Mouse (Mus musculus): ENCODE measurements around the gene Nid2.

Gene Nid2

DNA sequence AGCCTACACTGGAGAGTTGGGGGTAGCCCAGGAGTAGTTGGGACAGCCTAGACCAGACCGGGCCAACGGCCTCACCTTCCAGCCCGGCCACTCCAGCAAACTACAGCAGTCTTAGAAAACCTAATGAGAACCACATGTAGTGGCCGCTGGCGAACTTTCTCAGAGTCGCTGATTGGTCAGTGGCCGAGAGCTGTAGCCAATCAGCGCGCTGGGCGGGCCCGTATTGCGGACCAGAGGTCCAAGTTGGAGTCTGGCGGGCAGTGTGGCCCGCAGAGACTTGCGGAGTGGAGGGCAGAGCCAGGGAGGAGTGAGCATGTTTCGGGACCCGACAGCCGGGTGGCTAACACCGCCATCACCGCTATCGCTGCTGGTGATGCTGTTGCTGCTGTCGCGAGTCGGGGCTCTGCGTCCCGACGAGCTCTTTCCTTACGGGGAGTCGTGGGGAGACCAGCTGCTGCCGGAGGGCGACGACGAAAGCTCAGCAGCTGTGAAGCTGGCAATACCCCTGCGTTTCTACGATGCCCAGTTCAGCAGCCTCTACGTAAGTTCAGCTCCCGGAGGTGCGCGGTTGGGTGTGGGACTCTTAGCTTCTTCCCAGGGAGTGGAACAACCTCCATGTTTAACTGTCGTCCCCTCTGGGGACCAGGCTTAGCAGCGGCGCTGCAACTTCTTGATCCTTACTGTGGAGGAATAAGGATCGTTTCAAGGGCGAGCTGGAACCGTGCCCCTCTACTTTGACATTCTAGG is at the start of gene Nid2:
TSS of gene Nid2 (plus strand) at position 241 of the 747 bp plus-strand sequence.
- DNase-seq (ENCODE audit: low read depth, low spot score): no peak

DNA sequence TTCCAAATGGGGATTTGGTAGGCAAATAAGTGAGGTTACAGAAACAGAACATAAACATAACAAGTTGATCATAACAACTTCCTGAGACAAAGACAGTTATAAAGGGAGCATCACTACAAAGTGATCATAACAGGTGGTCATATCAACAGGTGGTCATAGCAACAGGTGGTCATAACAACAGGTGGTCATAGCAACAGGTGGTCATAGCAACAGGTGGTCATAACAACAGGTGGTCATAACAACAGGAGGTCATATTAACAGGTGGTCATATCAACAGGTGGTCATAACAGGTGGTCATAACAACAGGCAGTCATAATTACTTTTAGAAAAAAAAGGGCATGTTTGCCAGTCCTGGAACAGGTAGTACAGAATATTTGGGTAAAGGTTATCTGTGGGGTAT is 49.5 kb upstream of the Nid2 start:
- DNase-seq (ENCODE audit: low read depth, low spot score): no peak

DNA sequence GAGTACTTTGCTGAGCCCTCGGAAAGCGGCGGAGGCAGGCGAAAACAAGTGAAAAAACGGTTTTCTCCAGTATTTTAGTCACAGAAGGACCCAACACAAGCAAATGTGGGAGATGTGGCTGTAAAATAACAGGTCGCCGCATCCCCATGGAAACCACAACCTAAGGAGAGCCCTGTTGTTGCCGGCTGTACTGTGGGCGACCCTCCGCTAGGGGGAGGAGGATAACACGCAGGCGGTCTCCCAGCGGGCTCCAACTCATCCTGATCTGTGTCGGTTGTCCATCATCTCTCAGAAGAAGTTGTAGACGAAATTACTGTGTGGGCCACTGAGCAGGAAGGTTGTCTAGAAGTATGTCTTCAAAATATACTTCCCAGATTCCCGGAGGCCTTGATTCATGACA is 45.4 kb upstream of the Nid2 start:
- DNase-seq (ENCODE audit: low read depth, low spot score): no peak

DNA sequence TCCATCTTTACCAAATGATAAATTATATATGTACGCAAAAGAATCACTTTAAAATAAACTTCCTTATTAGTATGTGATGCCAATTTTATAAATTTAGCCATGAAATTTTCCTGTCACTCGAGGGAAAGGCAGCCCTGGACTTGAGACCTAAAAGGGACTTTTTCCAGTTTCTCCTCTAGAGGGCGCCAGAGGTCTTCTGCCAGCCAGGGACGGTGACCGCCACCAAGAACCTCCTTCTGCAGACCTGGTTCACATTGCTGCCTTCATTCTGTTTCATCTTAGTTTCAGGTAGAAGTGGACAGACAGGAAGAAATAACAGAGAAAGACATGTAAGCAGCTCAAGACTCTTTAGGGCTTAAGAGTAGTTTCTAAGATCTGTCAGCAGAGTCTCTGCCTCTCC is 44.6 kb upstream of the Nid2 start:
- peak; percentile 28 for DNase-seq (ENCODE audit: low read depth, low spot score)

DNA sequence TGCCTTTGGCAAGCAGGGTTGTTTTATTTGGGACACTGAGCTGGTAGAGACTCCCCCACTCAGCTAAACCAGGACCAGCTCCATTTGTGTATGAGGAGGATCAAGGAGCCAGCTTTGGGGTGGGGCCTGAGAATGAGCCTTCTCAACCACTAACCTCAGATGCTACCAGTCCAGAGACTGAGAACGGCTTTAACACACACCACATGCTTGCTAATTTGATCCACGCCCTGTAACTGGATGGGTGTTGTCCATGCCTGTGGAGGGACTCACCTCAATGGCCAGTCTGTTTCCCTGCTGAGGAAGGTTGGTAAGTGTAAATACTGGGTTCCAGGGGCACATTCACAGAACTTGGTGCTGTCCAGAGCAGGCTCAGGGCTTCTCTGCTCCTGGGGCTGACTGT is 44.1 kb upstream of the Nid2 start:
- DNase-seq (ENCODE audit: low read depth, low spot score): no peak

DNA sequence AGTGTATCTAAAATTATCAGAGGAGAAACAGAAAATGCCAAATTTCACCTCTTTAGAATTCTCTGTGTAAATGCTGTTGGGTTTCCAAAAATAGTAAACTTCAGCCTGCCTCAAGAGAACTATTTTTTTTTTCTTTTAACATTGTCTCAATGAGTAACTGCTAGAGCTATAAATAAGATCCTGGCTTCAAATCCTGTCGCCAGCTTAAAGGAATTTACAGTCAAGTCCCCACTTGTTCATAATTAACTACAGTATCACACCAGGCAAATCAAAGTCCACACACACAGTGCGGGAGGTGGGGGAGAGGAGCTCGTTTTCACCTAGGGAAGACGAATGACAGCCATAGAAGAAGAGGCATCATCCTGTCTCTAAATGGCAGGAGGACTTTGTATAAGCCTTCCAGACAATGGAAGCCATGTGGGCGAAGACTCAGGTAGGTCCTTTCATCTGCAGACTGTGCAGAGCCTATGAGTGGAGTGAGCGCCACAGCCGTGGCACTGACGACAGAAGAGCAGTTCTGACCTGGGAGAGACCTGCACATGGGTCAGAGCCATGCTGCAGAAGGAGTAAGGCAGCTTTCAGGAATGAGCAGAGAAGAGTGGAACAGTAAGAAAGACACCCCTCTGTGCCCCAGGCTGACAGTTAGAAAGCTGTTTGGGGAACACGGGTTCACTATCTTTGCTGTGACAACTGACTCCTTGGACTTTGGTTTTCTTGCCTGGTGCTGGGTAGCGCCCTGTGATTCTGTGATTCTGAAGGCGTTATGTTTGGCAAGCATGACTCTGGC is 43.2 kb upstream of the Nid2 start:
- no peak for DNase-seq (ENCODE audit: low read depth, low spot score)

DNA sequence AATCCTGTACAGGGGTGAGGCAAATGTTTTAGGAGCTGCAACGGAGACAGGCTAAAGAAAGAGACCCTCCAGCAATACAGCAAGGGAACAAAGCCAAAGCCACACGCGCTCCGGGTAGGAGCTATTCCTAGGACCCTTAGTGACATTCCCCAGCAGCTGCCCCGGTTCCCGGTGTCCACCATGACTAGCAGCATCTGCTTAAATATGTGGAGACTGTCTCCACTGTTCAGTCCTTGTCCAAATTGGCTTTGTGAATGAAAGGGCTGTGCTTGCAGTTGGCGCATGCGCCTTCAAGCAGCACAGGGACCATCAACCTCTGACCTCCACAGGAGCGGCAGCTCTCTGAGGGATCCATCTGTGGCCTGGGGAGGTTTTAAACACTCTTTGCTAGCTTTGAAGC is 41.9 kb upstream of the Nid2 start:
- no peak for DNase-seq (ENCODE audit: low read depth, low spot score)

DNA sequence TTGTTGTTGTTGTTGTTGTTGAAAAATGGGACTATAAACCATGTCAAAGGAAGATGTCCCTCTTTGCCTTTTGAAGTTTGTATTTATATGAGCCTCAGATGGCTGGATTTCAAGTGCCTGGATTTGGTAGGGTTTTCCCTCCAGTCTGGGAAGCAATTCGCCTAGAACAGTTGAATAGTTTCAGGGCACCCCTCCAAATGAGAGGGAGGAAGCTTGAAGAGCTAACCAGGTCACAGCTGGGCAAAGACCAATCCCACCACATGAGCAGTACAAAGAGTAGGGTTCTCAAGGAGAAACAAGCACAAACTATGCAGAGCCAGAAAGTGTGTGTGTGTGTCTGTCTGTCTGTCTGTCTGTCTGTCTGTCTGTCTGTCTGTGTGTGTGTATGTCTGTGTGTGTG is 39.3 kb upstream of the Nid2 start:
- DNase-seq (ENCODE audit: low read depth, low spot score): no peak

DNA sequence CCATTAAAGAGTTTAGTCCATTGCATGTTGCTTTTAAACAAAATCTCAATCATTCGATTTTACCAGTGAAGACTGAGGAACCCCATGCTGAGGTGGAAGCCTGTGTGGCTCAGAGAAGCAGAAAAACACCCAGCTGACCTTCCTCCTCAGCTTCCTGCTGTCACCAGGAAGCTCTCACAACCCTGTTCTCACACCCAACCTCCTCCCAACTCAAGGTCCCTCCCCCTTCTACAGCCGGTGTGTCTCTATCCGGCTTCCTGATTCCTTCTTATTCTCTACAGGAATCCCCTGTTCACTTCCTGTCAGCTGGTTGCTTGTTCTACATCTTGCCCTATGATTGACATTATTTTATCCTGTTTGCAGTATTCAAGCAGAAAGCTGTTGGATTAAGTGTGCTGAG is 38.0 kb upstream of the Nid2 start:
- no peak for DNase-seq (ENCODE audit: low read depth, low spot score)

DNA sequence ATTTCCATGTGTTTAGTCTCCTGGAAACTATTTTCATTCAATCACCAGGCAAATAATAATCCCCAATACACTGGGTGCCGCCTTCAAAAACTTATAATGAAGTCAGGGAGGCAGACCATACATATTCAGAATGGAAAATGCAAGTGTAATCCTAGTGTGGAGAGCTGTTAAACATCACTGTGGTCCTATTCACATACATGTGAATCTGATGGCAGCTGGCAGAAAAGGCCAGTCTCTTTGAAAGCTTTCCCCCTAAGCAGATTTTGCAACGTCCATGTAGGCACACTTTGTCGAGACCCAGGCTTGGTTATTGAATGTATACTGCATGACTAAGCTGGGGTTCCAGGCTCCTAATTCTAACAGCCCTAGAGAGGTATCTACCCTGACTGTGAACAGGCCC is 32.0 kb upstream of the Nid2 start:
- DNase-seq (ENCODE audit: low read depth, low spot score): no peak

DNA sequence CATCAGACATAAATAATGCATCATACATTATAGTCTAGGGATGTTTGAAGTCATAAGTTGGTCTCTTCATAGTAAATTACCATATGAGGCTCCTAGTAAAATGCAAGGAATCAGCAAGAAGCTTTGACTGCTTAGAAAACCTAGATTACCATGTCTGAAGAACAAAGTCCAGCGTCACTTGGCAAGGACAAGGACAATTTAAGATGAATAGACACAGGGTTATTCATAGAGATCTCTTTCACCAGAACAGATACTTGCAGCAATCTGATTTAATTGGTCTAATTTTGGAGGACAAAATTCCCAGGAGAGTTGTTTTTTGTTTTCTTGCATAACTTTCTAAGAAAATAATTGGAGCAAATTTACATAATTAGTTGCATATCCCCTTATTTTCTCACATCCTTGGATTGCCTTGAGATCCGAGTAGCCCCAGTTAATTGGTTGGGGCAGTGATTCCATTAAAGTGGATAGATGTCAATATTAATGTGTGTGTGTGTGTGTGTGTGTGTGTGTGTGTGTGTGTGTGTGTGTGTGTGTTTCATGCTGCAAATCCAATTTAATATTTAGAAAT is 30.9 kb upstream of the Nid2 start:
- DNase-seq (ENCODE audit: low read depth, low spot score): no peak

DNA sequence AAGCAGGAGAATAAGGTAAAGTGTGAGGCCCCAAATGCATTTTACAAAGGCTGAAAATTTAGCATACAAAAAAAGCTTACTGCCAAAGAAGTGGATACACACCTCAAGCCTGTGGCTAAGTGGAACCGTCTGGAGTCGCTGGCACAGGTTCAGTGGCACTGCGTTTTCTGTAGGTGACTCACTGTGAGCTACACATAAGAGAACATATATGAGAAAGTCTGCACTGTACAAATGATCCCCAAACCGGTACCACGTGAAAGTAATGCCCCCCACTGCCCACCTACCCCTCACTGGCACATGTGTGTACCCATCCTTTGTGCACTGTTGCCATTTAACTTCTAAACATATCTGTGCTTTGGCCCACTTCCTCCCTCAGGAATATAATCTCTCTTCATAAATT is 22.8 kb upstream of the Nid2 start:
- DNase-seq (ENCODE audit: low read depth, low spot score): no peak

DNA sequence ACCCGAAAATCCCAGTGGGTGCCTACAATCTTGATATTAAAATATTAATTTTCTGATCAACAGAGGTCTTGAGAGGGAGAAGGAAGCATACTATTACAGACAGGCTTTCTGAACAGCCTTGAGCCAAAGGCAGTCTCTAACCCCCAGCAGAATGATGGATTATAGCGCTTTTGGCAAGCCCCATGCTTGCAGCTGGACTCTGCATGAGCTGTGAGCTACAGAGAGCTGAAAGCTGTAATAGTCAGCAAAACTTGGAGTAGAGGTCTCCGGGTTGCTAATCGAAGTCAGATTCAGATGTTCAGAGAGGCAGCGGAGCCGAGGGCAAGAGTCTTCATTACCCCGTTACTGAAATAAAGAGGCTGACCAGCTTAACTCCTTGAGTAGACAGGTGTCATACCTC is 22.3 kb upstream of the Nid2 start:
- DNase-seq (ENCODE audit: low read depth, low spot score): no peak

DNA sequence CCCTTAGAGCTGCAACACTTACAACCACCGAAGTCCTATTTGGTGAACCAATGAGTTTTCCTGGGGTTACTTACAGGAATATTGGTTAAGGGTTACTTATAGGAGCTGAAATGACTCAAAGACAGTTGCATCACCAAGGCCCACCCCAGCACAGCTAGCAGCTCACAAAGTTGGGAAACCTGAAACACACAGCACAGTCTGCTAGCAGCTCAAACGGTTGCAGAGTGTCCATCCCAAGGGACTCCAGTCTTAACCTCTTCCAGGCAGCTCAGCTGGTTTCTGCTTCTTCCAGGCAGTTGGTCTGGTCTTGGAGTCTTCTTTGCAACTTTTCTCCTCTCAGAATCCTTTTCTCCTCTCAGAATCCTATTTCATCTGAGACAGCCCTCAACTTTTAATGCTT is 19.0 kb upstream of the Nid2 start:
- DNase-seq (ENCODE audit: low read depth, low spot score): no peak

DNA sequence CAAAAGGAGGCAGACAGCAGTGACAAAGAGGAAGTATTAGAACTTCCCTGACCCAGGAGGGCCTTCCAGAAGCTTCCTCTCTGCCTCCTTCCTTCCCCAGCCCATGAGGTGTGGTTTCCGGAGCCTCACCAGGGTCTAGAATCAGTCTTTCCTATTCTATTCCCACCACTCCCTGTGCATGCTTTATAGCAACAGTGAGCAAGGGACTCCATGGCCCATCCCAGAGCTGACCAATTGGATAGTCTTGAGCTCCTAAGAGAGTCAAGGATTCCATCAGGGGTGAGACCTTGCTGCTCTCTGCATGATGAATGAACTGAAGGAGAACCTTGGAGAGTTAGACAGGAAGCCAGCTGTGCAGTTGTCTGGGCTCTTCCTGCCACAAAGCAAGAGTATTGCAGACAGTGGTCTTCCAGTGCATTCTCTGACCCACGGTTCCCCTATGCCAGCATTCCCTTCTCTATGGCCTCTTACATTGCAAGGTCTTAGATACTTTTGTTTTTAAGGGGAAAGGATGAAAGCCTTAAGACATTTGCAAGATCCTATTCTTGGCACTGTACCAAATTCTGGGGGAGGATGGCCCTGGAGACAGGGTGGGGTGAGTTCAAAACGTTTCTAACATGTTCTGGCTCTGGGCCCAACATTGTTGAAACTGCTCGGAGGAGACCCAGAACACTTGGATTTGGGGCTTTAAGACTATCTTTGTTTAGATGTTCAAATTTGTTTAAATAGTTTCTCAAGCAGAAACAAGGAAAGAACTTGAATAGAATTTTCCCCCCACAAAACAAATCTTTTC is 17.4 kb upstream of the Nid2 start:
- no peak for DNase-seq (ENCODE audit: low read depth, low spot score)

DNA sequence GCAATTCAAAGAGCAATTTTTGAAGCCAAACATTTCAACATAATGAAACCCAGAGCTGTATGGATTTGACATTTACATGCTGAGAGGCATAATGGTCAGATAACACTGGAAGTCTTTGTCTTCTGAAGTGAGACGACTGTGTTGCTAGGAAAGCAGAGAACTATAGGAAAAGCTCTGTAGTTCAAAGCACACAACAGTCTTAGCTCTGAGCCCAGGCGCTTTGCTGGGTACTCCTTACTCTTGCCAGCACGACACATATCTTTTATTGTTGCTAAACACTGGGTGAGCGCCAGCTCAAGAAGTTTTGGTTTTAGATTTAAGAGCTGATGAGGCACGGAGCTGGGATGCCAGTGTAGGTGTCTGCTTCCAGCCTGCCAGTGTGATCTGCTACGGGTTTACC is 15.8 kb upstream of the Nid2 start:
- no peak for DNase-seq (ENCODE audit: low read depth, low spot score)

DNA sequence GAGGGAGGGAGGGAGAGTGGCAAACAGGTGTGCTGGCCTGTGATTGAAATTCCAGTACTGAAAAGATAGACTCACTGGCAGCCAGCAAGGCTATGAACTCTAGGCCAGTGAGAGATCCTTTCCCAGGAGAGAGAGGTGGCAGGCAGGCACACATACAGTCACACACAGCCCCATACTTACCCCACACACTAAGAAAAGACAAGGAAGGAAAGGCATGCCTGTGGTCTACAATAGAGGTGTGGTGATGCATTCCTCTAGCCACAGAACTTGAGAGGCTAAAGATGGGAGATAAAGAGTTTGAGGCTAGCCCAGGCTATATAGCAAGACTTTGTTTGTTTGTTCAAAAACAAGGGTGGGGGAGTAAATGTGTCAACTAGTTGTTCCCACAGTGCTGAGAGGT is 13.5 kb upstream of the Nid2 start:
- DNase-seq (ENCODE audit: low read depth, low spot score): no peak

DNA sequence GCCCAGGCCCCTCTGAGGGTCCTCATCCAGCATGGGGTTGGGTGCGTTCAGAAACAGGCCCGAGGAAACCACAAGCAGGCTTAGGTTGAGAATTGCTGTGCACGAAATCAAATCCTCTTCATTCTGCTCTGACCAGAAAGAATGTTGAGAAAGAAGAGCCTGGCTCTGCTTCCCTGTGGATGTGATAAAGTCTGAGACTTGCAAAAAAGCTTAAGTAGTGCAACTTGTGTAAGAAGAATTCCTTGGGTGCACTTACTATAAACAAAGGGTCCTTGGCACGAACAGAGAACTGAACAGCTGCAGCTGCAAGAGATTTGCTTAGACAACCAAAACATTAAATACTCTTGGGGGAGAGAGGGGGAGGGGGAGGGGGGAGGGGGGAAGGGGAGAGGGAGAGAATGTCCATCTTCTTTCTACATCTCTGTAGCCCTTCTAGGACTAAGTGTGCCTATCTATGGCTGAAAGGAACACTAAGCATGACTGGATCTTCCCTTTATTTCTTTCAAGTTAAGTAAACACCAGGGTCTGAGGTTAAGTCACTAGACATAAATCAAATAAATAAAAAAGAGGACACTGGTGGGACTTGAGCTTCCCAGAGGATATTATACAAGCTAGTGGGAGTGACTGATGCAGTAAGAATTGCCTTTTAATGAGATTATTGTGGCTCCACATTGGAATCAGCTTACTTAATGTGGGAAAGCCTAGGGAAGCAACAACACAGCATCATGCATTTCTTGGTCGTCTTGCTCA is 12.8 kb upstream of the Nid2 start:
- DNase-seq (ENCODE audit: low read depth, low spot score): no peak

DNA sequence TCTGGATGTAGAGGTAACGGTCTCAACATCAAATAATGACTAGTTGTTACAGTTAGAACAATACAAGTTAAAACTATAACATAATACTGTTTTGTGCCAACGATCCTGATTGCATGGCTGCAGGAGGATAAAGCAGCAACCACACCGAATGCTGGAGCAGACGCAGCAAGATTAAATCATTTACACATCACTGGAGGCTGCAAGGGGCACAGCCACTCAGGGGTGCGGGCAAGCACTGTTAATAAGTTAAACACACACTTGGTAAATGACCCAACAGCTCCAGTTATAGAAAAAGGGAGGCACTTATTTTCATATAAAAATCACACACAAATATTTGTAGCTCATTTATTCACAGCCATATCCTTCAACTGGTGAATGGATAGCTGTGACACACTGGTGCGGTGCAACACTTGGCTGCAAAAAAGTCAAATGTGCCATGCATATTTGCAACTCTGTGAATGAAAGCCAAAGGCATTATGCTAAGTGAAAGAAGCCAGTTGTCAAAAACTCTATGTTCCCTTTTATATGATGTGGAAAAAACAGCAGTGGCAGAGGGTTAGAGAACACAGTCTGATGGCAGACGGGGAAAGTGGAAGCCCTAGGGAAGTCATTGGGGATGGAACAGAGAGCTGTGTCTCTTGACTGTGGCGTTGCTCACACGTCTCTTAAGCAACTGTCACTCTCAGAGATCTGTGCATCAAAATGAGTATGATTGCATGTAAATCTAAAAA is 11.5 kb upstream of the Nid2 start:
- no peak for DNase-seq (ENCODE audit: low read depth, low spot score)

DNA sequence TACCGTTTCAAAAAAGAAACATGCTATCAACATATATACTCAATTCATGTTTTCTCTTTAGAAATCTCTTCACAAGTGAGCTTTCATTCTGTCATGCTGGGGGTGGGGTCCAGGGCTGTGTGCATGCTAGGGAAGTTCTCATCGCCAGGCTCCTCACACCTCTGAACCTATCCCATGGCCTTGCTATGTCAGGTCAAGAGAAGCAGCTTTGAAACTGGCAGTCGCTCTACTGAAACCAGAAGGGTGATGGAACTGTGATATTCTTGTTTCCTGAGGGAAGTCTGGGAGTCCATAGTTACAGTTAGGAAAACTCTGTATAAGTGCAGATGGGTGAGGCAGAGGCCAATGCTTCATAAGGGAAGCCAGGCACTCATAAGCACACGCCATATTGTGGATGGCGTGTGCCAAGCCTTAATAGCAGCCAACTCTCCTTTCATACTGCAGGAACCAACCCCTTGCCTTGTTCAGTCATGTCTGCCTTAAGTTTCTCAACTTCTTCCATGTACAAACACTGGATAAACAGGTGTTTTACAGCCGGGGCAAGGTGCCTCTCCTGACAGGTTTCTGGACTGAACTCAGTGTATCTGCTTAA is 10.8 kb upstream of the Nid2 start:
- DNase-seq (ENCODE audit: low read depth, low spot score): no peak

All from c-Kit-negative CD71-positive TER-119-positive erythroid progenitor cells, embryonic 14.5 days (primary cell).